Mouse (Mus musculus) CH12.LX (cell line): Measurements from ENCODE around the gene Tnpo1.

Experiments
- JUN ChIP-seq: IDR thresholded peaks from 2 replicates; pipeline ENCODE4 v1.6.1; 2011; ENCODE audit warnings: low read depth, mild to moderate bottlenecking, low read length, improper control_type of control experiment, moderate library complexity; ENCODE audit not compliant: insufficient read depth
- MYC ChIP-seq: IDR thresholded peaks from 2 replicates; pipeline ENCODE4 v1.6.1; 2011; ENCODE audit warnings: low read depth, mild to moderate bottlenecking, improper control_type of control experiment, low read length

DNA sequence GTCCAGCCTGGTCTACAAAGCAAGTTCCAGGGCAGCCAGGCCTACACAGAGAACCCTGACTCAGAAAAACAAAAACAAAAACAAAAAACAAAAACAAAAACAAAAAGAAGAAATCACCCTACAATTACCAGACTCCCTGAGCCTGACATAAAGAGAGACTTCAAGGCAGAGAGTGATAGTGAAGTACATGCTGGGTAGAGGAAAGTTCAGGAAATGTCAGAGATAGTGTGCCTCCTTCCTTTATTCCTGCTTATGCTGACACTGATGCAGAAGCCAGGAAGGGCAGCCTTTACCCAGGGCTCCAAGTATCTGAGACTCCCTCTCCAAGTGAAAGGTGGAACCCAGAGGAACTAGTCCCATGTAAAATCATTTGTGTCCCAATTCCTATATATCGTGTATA, 121.7 kb downstream of the Tnpo1 start:
- TF ChIP-seq JUN, result no peak
- TF ChIP-seq MYC, result no peak
